Mouse (Mus musculus) C2C12 (cell line): ENCODE results near the gene Pde1c. TPM values are rescaled to one million over a fixed set of nuclear protein-coding genes. Genes with fewer than 3 reads are reported as not detected.

Experiments used
- H3K27me3 ChIP-seq: one replicate; pipeline ENCODE4 v1.6.1; 2011; ENCODE audit not compliant: control insufficient read depth, insufficient read depth, insufficient read length
- H3K36me3 ChIP-seq: one replicate; pipeline ENCODE4 v1.6.1; 2011; ENCODE audit not compliant: control insufficient read depth, insufficient read depth
- H3K4me3 ChIP-seq: one replicate; pipeline ENCODE4 v1.5.1; 2011; ENCODE audit warnings: mild to moderate bottlenecking, control low read depth; ENCODE audit not compliant: poor library complexity, insufficient read depth, severe bottlenecking
- H3K79me2 ChIP-seq: one replicate; pipeline ENCODE4 v1.6.1; 2011; ENCODE audit not compliant: control insufficient read depth, insufficient read depth
- H3K79me3 ChIP-seq: one replicate; pipeline ENCODE4 v1.6.1; 2011; ENCODE audit warnings: low read depth, control low read depth
- H3ac ChIP-seq: one replicate; pipeline ENCODE3; 2011; ENCODE audit warnings: low read depth; ENCODE audit not compliant: control insufficient read depth, insufficient read length
- CEBPB ChIP-seq: IDR thresholded peaks from one replicate; pipeline ENCODE4 v1.6.1; 2011; ENCODE audit warnings: low read depth, mild to moderate bottlenecking, control low read depth, moderate library complexity
- CTCF ChIP-seq: IDR thresholded peaks from one replicate; pipeline ENCODE4 v1.5.1; 2011; ENCODE audit not compliant: control insufficient read depth, insufficient read depth, insufficient read length
- FOSL1 ChIP-seq: IDR thresholded peaks from one replicate; pipeline ENCODE4 v1.8.0; 2011; ENCODE audit warnings: mild to moderate bottlenecking, low read length; ENCODE audit not compliant: poor library complexity, insufficient read depth, severe bottlenecking
- MAX ChIP-seq: IDR thresholded peaks from one replicate; pipeline ENCODE4 v1.6.1; 2011; ENCODE audit warnings: mild to moderate bottlenecking, control low read depth
- MYOD1 ChIP-seq: IDR thresholded peaks from one replicate; pipeline ENCODE4 v1.6.1; 2011; ENCODE audit warnings: low read depth; ENCODE audit not compliant: control insufficient read depth, insufficient read length
- MYOG ChIP-seq: IDR thresholded peaks from one replicate; pipeline ENCODE4 v1.6.1; 2011; ENCODE audit not compliant: control insufficient read depth, insufficient read length; ENCODE audit errors: extremely low read depth
- USF1 ChIP-seq: IDR thresholded peaks from one replicate; pipeline ENCODE4 v1.6.1; 2011; ENCODE audit warnings: low read depth, mild to moderate bottlenecking, control low read depth, moderate library complexity
- polyA plus RNA-seq: library from polyadenylated mRNA; unstranded; fragments of >200 nt; fragmentation: generic; extraction: Trizol; gene quantifications from one replicate; pipeline ENCODE4 v1.2.1, GENCODE M21; 2012; ENCODE audit warnings: missing spikeins

Pde1c gene
- polyA plus RNA-seq, 1 experiment: 0.05 TPM

DNA sequence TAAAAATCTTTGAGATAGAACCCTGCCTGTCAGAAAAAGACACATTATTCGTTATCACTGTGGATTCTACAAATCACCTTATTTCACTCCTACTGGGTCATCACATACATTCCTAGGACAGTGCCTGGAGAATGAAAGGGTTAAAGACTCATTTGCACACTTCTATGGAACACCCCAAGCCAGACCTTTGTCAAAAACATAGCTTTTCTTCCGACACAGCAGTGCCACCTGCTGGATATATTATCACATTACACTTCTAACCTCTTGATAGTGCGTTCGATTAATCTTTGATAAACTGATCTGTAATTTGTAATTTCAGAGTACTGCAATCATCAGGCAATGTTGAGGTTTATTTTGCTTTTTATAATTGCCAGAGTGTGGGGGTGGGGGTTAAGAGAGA lies 519.8 kb downstream of the Pde1c start:
- Histone ChIP-seq H3K4me3 (no peak overlapping the region), H3K27me3 (no peaks in the 10 kb centered on the region), H3K36me3 (no peaks in the 10 kb centered on the region), H3K79me2 (no peaks in the 10 kb centered on the region), H3K79me3 (no peaks in the 10 kb centered on the region), H3ac (no peak overlapping the region)
- TF ChIP-seq MAX (no peak), CTCF (no peak), FOSL1 (no peak), CEBPB (no peak), USF1 (no peak), MYOG (no peak), MYOD1 (no peak)

DNA sequence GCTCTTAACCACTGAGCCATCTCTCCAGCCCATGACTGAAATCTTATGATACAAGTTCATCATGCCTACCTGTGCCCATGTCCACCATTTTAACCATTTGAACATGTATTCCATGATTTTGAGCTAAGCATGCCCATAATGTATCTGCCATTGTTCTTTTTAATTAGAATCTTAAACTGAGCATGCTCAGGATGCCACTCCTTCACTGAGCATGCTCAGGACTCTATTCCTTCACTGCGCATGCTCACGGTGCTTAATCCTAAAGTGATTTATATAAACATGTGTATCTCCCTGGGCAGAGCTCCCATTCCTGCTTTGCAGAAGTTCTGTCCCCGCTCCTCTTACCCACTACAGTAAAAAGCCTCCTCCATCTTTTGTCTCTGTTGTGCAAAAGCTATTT lies 520.3 kb downstream of the Pde1c start:
- Histone ChIP-seq H3K27me3 (no peaks in the 10 kb centered on the region), H3K36me3 (no peaks in the 10 kb centered on the region), H3K4me3 (no peak overlapping the region), H3K79me3 (no peaks in the 10 kb centered on the region), H3K79me2 (no peaks in the 10 kb centered on the region), H3ac (no peak overlapping the region)
- TF ChIP-seq CTCF: no peak
- no peak for TF ChIP-seq USF1
- TF ChIP-seq CEBPB: no peak
- no peak for TF ChIP-seq MAX
- no peak for TF ChIP-seq FOSL1
- no peak for TF ChIP-seq MYOG

DNA sequence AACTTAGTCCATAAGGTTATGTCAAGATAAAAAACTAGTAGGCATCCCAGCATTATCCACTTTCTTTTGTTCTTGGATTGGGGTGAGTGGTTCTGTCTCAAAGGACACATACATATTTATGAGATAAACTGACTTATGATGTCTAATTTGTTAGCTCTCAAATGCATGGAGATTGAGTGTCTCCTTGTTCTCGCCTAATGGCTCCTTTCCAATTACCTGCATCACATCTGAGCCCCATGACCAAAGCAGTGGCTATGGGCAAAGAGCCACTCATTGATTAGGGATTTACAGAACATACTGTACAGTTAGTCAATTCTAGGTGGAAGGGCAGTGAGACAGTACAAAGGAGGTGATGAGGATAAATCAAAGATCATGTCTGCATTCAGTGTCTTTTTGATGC lies 524.2 kb downstream of the Pde1c start:
- H3K79me2 ChIP-seq: no peaks in the 10 kb centered on the region
- no peak overlapping the region for H3ac ChIP-seq
- TF ChIP-seq CEBPB (no peak), MYOG (no peak), FOSL1 (no peak), MAX (no peak), MYOD1 (no peak), USF1 (no peak), CTCF (no peak)
- no peaks in the 10 kb centered on the region for H3K27me3 ChIP-seq
- H3K4me3 ChIP-seq: no peak overlapping the region
- H3K36me3 ChIP-seq: no peaks in the 10 kb centered on the region
- H3K79me3 ChIP-seq: no peaks in the 10 kb centered on the region

DNA sequence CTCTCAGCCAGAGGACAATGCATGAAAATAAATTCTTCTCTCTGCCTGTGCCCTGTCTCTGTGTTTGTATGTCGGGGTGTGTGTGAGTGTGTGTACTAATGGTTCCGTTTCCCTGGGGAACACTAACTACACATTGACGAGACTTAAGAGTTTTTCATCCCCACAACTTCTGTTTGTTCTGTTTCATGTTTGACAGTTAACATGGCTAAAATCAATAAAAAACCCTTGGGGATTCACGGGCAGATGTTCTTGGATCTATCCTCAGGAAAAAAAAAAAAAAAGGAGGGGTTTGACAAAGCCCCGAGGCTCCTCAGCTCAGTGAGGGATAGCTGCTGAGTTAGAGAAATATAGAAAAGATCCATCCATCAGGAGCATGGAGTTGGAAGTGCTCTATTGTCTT lies 524.6 kb downstream of the Pde1c start:
- H3K79me3 ChIP-seq: no peaks in the 10 kb centered on the region
- no peaks in the 10 kb centered on the region for H3K27me3 ChIP-seq
- no peaks in the 10 kb centered on the region for H3K36me3 ChIP-seq
- H3K4me3 ChIP-seq: no peak overlapping the region
- TF ChIP-seq USF1: no peak
- no peak for TF ChIP-seq MYOG
- no peak for TF ChIP-seq CEBPB
- no peak for TF ChIP-seq MAX
- TF ChIP-seq MYOD1: no peak
- no peak for TF ChIP-seq FOSL1
- TF ChIP-seq CTCF: no peak
- H3K79me2 ChIP-seq: no peaks in the 10 kb centered on the region
- H3ac ChIP-seq: no peak overlapping the region

DNA sequence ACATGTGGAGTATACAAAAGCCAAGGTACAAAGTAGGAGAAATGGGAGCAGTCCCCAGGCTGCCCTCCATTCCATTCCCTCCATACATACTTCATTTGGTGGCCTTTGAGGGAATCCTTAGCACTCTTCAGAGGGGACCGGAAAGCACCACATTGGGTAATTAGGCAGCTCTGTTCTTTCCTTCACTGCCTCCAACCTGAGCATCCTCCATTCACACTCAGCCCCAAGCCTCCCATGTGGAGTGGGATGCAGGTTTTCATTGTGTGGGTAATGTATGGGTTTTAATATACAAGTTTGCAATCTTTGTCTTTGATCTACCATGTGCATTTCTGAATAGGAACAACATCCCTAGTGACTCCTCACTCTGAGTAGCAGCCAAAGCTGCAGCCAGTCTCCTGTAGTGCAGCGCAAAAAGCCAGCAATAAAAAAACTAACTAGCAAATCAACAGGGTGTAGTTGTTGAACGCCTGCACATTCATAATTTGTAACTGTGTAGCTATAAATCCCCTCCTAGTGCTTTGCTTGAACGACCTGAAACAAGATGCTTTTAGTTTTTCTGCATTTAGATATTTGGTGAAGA lies 529.3 kb downstream of the Pde1c start:
- Histone ChIP-seq H3K27me3 (no peaks in the 10 kb centered on the region), H3K79me3 (no peaks in the 10 kb centered on the region), H3ac (no peak overlapping the region), H3K4me3 (no peak overlapping the region), H3K36me3 (no peaks in the 10 kb centered on the region), H3K79me2 (no peaks in the 10 kb centered on the region)
- no peak for TF ChIP-seq USF1
- no peak for TF ChIP-seq MYOG
- TF ChIP-seq CEBPB: no peak
- no peak for TF ChIP-seq MYOD1
- TF ChIP-seq CTCF: no peak
- TF ChIP-seq FOSL1: no peak
- TF ChIP-seq MAX: no peak

DNA sequence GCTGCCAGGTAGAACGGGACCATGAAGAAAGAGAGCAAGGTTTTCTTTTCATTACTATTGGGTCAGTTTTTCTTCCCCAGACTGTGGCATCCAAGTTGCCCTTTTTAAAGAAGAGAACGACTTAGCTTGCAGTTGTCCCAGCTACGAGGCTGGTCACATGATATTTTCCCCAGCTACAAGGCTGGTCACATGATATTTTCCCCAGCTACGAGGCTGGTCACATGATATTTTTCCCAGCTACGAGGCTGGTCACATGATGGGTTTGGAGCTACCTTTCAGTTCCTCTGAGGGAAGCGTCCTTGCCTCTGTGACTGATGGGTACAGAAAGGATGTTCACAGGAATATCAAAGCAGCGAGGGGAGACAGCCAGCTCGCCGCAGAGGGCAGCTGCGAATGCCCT lies 533.8 kb downstream of the Pde1c start:
- Histone ChIP-seq H3K4me3 (no peak overlapping the region), H3K79me3 (no peaks in the 10 kb centered on the region), H3K27me3 (no peaks in the 10 kb centered on the region), H3ac (no peak overlapping the region), H3K36me3 (no peaks in the 10 kb centered on the region), H3K79me2 (no peaks in the 10 kb centered on the region)
- TF ChIP-seq USF1 (peak; percentile 59), MYOG (no peak), MAX (no peak), FOSL1 (no peak), CTCF (no peak), CEBPB (no peak)
